Mouse (Mus musculus): Measurements from ENCODE around the gene Folr1. TPM values are rescaled to one million over a fixed set of nuclear protein-coding genes. Genes with fewer than 3 reads are reported as not detected.

Gene Folr1
- polyA plus RNA-seq, 1 experiment from 2014 or later = 0.95 TPM

- peak within 1 kb of the TSS; percentile 82 for H3K4me3 ChIP-seq
- H3K27ac ChIP-seq = peak within 1 kb of the TSS; percentile 98
- peak; percentile 90 for ATAC-seq (ENCODE audit: borderline replicate concordance, extremely low read depth, low FRiP score, low TSS enrichment)
- H3K4me1 ChIP-seq = peaks cover 31% of the 10 kb centered on the region
- H3K36me3 ChIP-seq = peaks cover 10% of the 10 kb centered on the region; the same call in 1 of the 2 replicates
- H3K9me3 ChIP-seq = no peaks in the 10 kb centered on the region
- H3K27me3 ChIP-seq = no peaks in the 10 kb centered on the region
- H3K4me2 ChIP-seq = peak within 1 kb of the TSS; percentile 73
- H3K9ac ChIP-seq = peak within 1 kb of the TSS; percentile 92
- under 1% methylated on average over 64 of the region's 64 CpGs for WGBS
Measured at GRCm38 (mm10) chr7:101837606-101838471, 32.7 kb downstream of the Folr1 start, which contains the start of gene Inppl1. Inppl1 (minus strand) TSS chr7:101838229.

GRCm38 (mm10) chr7:101837154-101837605 is 33.4 kb downstream of the Folr1 start:
- H3K9me3 ChIP-seq = no peaks in the 10 kb centered on the region
- WGBS = 0% methylated on average over 20 of the region's 20 CpGs
- ATAC-seq (ENCODE audit: borderline replicate concordance, extremely low read depth, low FRiP score, low TSS enrichment) = no peak; the same call in 1 of the 2 replicates

GRCm38 (mm10) chr7:101836271-101837153 is 34.1 kb downstream of the Folr1 start:
- Histone ChIP-seq H3K27me3 (no peaks in the 10 kb centered on the region), H3K4me2 (peak overlapping the region; percentile 73), H3K9me3 (no peaks in the 10 kb centered on the region), H3K4me1 (peaks cover 31% of the 10 kb centered on the region), H3K9ac (peak overlapping the region; percentile 92), H3K4me3 (peak overlapping the region; percentile 82), H3K27ac (peak overlapping the region; percentile 98), H3K36me3 (peaks cover 23% of the 10 kb centered on the region)
- ATAC-seq (ENCODE audit: borderline replicate concordance, extremely low read depth, low FRiP score, low TSS enrichment) = peak; percentile 41
- WGBS = under 1% methylated on average over 62 of the region's 63 CpGs

More at GRCm38 (mm10) chr7:101837154-101837605, 33.4 kb downstream of the Folr1 start:
- peak overlapping the region; percentile 92 for H3K9ac ChIP-seq
- peak overlapping the region; percentile 82 for H3K4me3 ChIP-seq
- peaks cover 31% of the 10 kb centered on the region for H3K4me1 ChIP-seq
- peaks cover 17% of the 10 kb centered on the region for H3K36me3 ChIP-seq
- no peaks in the 10 kb centered on the region for H3K27me3 ChIP-seq
- H3K27ac ChIP-seq = peak overlapping the region; percentile 98
- H3K4me2 ChIP-seq = peak overlapping the region; percentile 73

GRCm38 (mm10) chr7:101835457-101836109 is 35.0 kb downstream of the Folr1 start:
- ATAC-seq (ENCODE audit: borderline replicate concordance, extremely low read depth, low FRiP score, low TSS enrichment) = no peak
- peak overlapping the region; percentile 92 for H3K9ac ChIP-seq
- 23% methylated on average over 5 of the region's 5 CpGs for WGBS

GRCm38 (mm10) chr7:101834903-101835302 is 35.7 kb downstream of the Folr1 start:
- no peaks in the 10 kb centered on the region for H3K27me3 ChIP-seq
- H3K4me3 ChIP-seq = peak overlapping the region; percentile 82; the same call in 1 of the 2 replicates
- no peak overlapping the region for H3K27ac ChIP-seq
- peak overlapping the region; percentile 73 for H3K4me2 ChIP-seq
- no peak for ATAC-seq (ENCODE audit: borderline replicate concordance, extremely low read depth, low FRiP score, low TSS enrichment)
- peaks cover 31% of the 10 kb centered on the region for H3K4me1 ChIP-seq
- 54% methylated on average over 3 of the region's 3 CpGs for WGBS
- H3K9ac ChIP-seq = peak overlapping the region; percentile 92; the same call in 1 of the 2 replicates
- no peaks in the 10 kb centered on the region for H3K9me3 ChIP-seq
- H3K36me3 ChIP-seq = peaks cover 39% of the 10 kb centered on the region

More at GRCm38 (mm10) chr7:101835457-101836109, 35.0 kb downstream of the Folr1 start:
- peaks cover 33% of the 10 kb centered on the region for H3K36me3 ChIP-seq
- H3K4me2 ChIP-seq = peak overlapping the region; percentile 73
- peaks cover 31% of the 10 kb centered on the region for H3K4me1 ChIP-seq
- H3K4me3 ChIP-seq = peak overlapping the region; percentile 82
- no peaks in the 10 kb centered on the region for H3K9me3 ChIP-seq
- H3K27ac ChIP-seq = peak overlapping the region; percentile 98; the same call in 1 of the 2 replicates
- H3K27me3 ChIP-seq = no peaks in the 10 kb centered on the region

GRCm38 (mm10) chr7:101833916-101834584 is 36.5 kb downstream of the Folr1 start:
- Histone ChIP-seq H3K27me3 (no peaks in the 10 kb centered on the region), H3K9ac (no peak overlapping the region), H3K36me3 (peaks cover 48% of the 10 kb centered on the region), H3K4me3 (no peak overlapping the region), H3K9me3 (no peaks in the 10 kb centered on the region), H3K27ac (no peak overlapping the region), H3K4me2 (no peak overlapping the region), H3K4me1 (peaks cover 30% of the 10 kb centered on the region)
- 62% methylated on average over 3 of the region's 3 CpGs for WGBS
- no peak for ATAC-seq (ENCODE audit: borderline replicate concordance, extremely low read depth, low FRiP score, low TSS enrichment)

GRCm38 (mm10) chr7:101833352-101833751 is 37.2 kb downstream of the Folr1 start:
- Histone ChIP-seq H3K9me3 (no peaks in the 10 kb centered on the region), H3K4me3 (no peak overlapping the region), H3K36me3 (peaks cover 55% of the 10 kb centered on the region), H3K4me2 (no peak overlapping the region), H3K27ac (no peak overlapping the region), H3K4me1 (peaks cover 23% of the 10 kb centered on the region), H3K27me3 (no peaks in the 10 kb centered on the region), H3K9ac (no peak overlapping the region)
- ATAC-seq (ENCODE audit: borderline replicate concordance, extremely low read depth, low FRiP score, low TSS enrichment) = no peak
- WGBS = 64% methylated on average over 5 of the region's 5 CpGs

GRCm38 (mm10) chr7:101832372-101832771 is 38.2 kb downstream of the Folr1 start:
- Histone ChIP-seq H3K27me3 (no peaks in the 10 kb centered on the region), H3K27ac (no peak overlapping the region), H3K36me3 (peaks cover 65% of the 10 kb centered on the region), H3K4me1 (peaks cover 23% of the 10 kb centered on the region), H3K9me3 (no peaks in the 10 kb centered on the region), H3K4me3 (no peak overlapping the region), H3K9ac (no peak overlapping the region), H3K4me2 (no peak overlapping the region)
- ATAC-seq (ENCODE audit: borderline replicate concordance, extremely low read depth, low FRiP score, low TSS enrichment) = no peak
- WGBS = 85% methylated on average over 4 of the region's 4 CpGs

- Histone ChIP-seq H3K27ac (no peak overlapping the region), H3K4me1 (peaks cover 23% of the 10 kb centered on the region), H3K9me3 (no peaks in the 10 kb centered on the region), H3K4me2 (no peak overlapping the region), H3K27me3 (no peaks in the 10 kb centered on the region), H3K9ac (no peak overlapping the region), H3K4me3 (no peak overlapping the region), H3K36me3 (peaks cover 74% of the 10 kb centered on the region)
- WGBS = 93% methylated on average over 8 of the region's 8 CpGs
- no peak for ATAC-seq (ENCODE audit: borderline replicate concordance, extremely low read depth, low FRiP score, low TSS enrichment)
Measured at GRCm38 (mm10) chr7:101831437-101831836, 39.2 kb downstream of the Folr1 start.

GRCm38 (mm10) chr7:101830373-101830772 is 40.2 kb downstream of the Folr1 start:
- H3K4me3 ChIP-seq = no peak overlapping the region
- 87% methylated on average over 3 of the region's 3 CpGs for WGBS
- no peaks in the 10 kb centered on the region for H3K9me3 ChIP-seq
- peaks cover 85% of the 10 kb centered on the region for H3K36me3 ChIP-seq
- H3K4me2 ChIP-seq = no peak overlapping the region
- peaks cover 15% of the 10 kb centered on the region for H3K4me1 ChIP-seq
- no peak for ATAC-seq (ENCODE audit: borderline replicate concordance, extremely low read depth, low FRiP score, low TSS enrichment)
- no peak overlapping the region for H3K27ac ChIP-seq
- H3K27me3 ChIP-seq = no peaks in the 10 kb centered on the region
- no peak overlapping the region for H3K9ac ChIP-seq
